Mouse (Mus musculus): ENCODE results near the gene Prkci.

The Prkci gene

DNA sequence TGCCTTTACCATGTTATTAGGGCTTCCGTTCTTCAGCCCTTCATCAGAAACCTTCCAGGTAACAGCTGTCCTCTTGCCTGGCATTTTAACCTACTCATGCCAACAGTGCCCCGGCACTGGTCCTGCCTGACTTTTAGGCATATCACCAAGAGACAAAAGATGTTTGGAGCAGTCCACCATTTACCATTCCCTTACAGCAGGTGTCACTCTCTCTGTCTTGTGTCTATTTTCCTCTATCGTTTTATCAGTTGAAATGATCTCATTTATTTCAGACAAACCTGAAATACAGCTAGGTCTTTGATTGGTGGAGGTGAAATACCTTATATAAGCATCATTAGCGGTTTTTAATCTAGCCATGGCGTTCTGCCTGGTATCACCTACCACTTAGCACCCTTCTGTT is 53.5 kb downstream of the Prkci start:
- no peak for DNase-seq

DNA sequence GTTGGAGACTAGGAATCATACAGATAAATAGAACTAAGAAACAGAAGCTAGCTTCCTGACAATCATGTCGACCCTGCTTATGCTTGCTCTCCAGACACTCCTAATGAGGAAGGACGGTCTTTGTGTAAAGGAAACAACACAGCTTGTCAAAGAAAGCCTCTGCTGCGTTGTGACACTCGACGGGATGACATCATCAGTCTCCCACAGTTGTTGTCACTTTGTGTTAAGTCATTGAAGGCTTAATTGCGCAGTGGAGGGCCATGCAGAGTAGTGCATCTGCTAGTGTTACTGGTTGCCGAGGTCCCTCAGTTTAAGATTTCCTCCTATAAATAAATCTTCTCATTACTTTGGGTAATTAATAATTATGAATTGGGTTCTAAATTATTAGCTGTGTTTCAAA is 54.8 kb downstream of the Prkci start:
- no peak for DNase-seq

DNA sequence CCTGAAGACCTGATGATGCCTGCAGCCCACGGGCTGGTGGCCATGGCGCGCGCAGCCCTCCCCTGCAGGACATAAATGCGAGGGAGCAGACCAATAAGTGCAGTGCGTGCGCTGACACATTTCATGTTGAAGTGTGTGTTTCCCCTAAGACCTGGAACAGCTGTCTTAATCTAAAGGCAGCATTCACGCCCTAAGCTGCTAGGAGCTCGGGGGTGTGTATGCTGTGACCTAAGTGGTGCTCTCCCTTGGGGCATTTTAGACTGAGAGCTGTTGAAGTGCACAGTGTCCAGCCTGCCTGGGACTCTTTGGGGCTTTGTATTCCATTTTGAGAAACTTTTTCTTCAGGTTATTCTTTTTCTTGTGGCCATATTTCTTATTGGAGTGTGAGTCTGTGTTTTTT is 56.2 kb downstream of the Prkci start:
- no peak for DNase-seq

DNA sequence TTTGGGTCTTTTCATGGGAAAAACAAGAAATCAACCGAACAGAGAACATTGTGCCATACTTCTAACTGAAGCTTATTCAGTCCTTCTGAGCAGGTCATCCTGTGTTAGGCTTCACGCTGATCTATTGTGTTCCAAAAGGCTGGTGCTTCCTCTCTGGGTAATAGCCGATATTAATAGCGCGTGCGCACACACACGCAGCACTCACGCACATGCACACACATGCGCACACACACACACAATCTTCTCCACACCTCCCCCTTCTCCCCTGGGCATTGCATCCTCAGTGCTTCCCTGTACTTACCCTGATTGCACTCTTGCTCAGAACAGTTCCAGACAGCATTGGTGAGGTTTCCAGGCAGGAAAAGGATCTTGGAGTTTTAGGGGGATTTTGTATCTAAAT is 57.6 kb downstream of the Prkci start:
- DNase-seq = no peak

DNA sequence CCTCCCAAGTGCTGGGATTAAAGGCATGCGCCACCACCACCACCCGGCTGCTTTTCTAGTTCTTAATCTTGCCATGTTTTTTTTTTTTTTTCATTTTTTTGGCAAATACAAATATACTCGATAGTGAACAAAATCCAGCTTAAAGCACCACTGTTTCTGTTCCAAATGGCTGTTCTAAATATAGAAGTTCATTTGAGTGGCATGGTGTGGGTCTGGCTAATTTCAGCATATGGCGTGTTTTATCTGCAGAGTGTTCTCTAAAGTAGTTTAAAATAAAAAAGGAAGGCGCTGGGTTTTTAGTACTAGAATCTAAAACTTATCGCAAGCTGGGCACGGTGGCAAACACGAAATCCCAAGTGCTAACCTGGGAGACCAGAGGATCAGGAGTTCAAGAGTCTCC is 59.3 kb downstream of the Prkci start:
- no peak for DNase-seq

DNA sequence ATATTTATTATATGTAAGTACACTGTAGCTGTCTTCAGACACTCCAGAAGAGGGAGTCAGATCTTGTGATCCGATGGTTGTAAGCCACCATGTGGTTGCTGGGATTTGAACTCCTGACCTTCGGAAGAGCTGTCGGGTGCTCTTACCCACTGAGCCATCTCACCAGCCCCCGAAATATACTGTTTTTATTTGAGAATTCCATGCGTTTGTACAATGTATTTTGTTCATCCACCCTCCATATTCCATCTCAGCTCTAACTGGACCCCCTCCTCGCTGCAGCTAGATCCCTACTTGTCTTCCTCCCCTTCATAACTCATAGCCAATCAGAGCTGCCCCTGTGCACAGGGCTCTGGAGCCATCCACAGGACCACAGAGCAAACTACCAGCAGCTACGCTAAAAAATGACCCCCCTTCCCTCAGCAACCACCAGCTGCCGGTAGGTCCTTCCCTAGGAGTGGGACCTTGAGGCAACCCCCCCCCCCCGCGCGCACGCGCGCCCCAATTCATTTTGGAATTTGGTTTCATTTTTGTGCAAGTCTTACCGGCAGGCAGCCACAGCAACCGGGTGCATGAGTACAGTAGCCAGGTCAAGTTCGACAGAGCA is 60.6 kb downstream of the Prkci start:
- DNase-seq = peak; percentile 25

DNA sequence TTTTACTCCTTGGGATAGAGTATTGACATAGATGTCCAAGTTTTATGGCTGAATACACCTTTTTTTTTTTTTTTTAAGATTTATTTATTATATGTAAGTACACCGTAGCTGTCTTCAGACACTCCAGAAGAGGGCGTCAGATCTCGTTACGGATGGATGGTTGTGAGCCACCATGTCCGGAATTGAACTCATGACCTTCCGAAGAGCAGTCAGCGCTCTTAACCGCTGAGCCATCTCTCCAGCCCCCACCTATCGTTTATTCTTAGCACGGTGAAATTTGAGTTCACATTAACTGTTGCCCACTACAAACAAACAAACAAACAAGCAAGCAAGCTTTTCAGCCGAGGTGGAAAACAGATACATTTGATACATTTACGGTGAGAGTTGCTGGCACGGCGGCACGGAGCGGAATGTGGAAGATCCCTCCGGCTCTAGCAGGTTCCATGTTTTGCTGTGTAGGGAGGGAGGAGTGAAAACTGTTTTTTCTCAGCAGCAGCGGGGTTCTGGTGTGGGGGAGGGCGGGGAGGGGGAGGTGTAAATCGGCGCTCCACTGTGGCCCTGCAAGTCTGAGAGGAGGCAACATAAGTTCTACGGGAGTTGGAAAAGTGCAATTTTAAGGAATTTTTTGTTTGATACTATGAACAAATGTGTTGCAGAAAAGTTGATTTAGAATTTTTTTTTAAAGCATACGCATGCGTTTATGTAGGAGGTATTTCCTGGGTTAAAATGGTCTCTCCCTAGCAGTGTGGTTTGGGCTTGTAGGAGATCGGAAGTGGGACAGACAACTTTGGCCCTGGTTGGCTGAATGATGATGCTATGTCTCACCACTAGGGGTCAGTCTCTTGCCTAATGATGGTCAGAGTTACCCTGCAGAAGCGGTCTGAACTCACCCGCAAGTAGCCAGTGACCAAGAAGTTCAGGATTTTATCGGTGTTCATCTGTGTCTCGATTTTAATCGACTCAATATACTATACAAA is 61.4 kb downstream of the Prkci start:
- peak; percentile 80 for DNase-seq

DNA sequence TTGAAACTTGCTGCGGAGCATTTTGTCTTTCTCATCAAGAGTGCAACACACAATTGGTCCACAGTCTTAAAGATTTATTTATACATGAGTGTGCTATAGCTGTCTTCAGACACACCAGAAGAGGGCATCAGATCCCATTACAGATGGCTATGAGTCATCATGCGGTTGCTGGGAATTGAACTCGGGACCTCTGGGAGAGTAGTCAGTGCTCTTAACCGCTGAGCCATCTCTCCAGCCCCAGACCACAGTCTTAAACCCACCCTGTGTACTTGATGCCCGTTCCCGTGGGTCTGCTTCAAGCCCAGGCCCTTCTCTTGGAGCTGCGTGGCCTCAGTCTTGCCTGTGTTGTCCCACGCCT is 65.2 kb downstream of the Prkci start:
- no peak for DNase-seq

DNA sequence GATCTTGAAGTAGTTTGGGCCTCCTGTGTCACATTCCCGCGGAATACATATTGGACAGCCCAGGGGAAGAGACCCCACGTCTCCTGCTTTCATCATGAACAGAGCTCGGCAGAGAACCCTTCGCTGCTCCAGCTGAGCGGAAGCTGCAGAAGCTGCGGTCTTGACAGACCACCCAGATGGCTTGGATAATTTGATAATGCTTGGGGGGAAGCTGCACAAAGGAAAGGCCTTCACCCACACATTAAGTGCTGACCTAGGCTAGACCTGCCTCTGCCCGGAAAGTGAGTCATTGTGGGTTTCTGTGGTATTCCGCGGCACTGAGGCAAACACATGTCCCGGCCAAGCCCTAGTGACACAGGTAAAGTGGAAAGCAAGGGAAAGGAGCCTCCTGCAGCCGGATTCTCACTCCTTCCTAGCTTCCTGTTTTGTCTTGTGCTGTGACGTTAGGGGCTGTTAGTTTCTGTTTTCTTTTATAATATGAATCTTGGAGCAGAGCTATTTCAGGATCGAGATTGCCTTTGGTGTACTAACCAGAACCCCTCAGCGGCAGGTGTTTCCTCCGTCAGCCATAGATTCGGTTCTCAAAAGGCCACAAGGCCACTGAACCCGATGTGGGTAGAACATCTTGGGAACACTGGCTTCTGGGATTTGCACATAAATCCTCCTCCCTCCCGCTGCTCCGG is 65.7 kb downstream of the Prkci start:
- DNase-seq = peak; percentile 5

DNA sequence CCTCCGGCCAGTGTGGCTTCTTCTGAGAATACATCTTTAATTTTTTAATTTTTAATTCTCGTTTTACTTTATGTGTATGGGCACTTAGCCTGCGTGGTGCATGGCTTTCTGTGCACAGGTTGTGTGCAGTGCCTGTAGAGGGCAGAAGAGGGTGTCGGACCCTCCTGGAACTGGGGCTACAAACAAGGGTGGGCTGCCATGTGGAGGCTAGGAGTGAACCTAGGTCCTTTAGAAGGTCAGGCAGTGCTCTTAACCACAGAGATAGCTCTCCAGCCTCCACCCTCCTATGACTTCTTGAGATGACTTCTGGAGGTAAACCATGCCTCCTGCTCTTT is 66.2 kb downstream of the Prkci start:
- DNase-seq = peak; percentile 15

DNA sequence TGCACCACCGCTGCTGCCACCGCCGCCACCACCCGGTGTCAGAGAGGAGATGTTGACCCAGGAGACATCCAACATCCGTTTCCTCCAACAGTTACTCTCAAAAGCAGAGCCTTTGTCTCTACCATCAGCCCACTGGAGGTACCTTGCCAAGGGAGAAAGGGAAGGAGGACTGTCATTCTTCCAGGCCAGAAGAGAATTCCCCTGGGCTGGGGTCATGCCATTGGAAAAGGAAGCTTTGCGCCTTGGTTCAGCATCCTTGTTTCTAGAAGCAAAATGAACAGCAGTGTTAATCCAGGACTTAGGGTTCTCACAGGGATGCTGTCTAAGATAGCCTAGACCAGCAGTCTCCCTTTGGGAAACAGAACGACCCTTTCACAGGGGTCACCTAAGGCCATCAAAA is 66.8 kb downstream of the Prkci start:
- no peak for DNase-seq

DNA sequence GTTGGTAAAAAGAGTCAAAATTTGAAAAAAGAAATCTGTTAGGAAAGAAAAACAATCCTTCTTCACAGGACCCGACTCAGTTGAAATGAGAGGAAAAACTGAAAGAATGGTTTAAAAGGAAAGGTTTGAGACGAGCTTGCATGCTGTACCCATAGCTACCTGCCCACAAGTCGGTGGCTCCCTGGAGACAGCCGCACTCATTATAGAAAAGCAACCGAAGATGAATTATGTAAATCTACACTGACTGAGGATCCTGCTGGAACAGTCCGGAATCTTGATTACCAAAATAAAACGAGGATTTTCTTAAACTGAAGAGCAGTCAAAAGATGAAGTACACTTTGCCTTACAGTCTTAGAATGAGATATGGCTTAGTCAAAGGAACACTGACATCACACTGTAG is 72.9 kb downstream of the Prkci start:
- DNase-seq = no peak

DNA sequence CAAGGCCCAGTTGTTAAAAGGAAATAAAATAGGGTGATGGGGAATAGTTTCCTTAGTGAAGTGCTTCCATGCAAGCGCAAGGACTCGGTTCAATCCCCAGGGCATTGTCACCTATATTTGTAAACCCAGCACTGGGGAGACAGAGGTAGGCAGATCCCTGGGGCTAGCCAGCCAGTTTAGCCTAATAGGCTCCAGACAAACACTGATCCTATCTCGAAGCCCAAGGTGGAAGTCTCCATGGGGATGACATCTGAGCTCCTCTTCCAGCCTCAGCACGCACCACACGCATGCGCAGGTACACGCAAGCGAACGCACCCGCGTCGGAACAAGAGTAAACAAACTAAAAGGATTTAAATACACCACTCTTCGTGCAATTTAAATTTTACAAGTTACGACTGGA is 76.3 kb downstream of the Prkci start:
- no peak for DNase-seq

DNA sequence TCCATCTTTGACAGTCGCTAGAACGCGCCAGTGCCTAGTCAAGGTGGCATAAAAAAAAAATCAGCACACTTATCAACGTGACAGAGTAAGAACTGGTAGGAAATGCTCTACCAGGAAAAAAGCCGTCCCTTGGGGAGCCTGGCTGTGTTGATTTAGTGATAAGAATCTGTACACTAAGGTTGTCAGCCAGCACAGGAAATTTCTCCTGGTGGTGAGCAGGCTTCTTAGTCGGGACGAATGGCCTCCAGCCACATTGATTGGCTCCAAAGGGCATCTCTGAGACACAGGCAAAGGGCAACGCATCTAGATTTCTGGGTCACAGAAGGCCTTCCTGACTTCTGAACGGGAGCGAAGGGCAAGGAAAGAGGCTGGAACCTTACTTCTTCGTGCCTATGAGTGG is 80.3 kb downstream of the Prkci start:
- peak; percentile 15 for DNase-seq

DNA sequence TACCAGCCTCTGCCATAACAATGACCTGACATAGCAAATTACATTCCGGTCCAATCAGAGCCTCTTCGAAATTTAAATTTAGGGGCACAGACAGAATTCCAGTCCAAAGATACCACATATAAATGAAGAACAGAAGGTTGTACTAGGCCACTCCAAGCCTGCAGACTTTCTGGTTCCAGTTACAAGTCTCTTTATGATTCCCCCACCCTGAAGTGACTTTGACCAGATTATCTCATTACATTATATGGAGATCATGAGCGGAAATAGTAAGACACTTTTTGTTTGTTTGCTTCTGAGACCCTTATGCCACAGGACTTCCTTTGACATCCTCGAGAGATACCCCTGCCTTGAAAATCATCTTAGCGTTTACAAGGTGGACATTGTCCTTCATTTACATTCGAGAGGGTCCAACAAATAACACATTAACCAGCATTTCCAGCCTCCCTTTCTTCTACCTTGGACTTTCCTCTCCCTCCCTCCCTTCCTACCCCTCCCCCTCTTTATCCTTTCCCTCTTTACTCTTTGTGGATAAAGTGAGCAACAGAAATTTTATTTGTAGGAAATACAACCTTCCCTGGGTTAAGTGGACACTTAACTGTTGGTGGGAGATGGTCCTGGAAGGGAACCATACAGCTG is 81.6 kb downstream of the Prkci start:
- DNase-seq = no peak

DNA sequence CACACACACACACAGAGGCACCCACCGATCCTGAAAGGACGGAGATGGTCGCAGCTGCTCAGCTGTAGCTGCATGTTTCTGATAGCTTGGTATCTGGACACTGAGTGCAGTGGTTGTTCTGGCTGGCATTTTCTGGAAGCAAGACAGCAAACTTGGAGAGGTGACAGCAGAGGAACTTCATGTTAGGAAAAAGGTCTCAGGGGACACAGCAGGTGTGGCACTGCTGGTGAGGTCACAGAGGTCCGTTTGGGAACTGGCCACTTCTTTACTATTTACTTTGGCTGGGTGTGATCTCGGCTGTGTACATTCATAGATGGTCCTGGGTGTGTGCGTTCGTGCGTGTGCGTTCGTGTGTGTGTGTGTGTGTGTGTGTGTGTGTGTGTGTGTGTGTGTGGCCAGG is 83.9 kb downstream of the Prkci start:
- DNase-seq = peak; percentile 13

DNA sequence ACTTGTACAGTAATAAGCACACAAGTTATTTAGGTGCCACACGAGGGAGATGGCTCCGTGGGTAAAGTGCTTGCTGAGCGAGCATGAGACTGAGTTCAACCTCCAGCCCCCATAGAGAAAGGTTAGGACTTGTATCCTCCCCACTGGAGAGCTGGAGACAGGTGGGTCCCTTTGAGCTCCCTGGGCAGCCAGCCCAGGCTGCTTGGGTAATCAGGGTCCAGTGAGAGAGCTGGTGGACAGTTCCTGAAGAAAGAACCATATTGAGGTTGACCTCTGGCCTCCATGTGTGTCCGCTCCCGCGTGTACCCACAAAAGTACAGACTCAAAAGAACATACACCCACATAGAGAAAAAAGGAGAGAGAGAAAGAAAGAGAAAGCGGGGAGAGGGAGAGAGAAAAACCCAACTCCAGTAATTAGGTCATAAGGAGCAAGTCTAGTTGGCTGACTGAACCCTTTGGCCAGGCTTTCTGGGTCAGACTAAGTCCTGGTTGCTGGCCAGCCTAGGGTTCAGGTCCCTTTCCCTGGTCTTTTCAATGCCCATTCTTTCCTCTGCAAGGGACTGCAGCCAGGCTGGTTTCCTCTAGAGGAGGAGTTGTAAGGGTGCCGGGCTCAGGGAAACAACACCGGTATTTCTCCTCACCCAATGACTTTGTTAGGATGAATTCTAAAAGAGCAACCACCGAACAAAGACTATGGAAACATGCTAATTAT is 85.4 kb downstream of the Prkci start:
- DNase-seq = peak; percentile 20

DNA sequence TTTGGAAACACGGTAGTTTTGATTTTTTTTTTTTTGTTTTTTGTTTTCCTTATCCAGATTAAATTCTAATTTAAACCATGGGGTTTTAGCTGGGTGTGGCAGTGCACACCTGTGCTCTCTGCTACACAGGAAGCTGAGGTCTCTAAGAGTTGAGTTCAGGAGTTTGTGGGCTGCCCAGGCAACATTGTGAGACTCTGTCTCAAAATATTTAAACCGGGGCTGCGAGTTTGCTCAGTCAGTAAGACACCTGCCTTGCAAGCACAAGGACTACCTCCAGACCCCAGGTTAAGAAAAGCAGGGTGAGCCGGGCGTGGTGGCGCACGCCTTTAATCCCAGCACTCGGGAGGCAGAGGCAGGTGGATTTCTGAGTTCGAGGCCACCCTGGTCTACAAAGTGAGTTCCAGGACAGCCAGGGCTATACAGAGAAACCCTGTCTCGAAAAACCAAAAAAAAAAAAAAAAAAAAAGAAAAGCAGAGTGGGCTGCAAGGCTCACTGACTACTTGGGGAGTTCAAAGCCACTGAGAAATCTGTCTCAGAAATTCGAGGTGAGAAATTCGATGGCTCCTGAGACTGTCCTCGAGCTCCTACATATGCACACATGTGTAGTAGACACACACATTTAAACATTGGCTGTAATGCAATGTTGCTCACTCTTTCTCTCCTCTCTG is 87.4 kb downstream of the Prkci start:
- DNase-seq = no peak

DNA sequence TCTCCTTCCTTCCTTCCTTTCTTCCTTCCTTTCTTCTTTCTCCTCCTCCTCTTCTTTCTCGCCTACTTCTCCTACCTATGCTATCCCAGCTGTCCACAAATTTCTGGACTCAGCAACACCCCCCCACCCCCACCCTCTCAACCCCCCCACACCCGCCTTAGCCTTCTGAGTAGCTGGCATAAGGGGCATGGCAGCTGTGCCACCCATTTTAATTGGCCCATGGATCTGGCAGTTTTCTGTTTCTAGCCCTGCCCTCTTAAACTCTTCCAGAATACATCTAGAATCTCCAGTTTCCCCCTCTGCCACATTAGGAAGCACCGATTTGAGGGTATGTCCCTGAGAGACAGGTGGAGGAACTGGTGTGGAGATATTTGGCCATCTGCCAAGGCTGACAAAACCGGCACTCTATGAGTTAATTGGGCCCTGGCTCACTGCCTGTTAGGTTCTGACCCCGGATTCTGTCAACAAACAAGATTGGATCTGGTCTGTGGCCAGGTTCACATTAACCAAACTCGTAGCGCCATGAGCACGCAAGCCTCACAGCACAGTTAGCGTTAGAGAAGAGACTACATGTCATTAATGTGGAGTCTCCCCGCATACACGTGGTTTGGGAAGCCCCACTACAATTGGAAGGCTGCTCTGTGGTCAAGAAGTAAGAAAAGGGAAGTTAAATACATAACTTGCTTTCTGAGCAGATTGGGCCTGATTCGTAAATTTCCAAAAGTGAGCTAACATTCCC is 88.1 kb downstream of the Prkci start:
- DNase-seq = peak; percentile 59

DNA sequence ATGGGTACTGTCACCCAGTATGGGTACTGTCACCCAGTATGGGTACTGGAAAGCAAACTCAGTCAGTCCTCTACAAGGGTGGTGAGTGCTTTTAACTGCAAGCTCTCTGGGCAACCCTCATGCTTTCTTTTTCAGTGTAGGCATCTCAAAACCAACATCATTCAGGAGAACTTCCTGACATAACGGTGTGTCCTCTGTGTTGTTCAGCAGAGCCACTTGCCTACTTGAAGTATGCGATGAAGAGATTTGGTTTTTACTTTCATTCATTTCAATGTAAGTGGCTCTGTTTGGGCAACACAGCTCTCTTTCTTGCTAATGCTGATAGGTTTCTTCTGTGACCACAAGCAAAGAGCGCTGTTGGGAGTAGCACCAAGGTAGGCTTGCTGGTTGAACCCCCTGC is 89.5 kb downstream of the Prkci start:
- no peak for DNase-seq
